Comparison of ENCODE assay signal across 36 mouse cellular contexts in the genomic region with DNA sequence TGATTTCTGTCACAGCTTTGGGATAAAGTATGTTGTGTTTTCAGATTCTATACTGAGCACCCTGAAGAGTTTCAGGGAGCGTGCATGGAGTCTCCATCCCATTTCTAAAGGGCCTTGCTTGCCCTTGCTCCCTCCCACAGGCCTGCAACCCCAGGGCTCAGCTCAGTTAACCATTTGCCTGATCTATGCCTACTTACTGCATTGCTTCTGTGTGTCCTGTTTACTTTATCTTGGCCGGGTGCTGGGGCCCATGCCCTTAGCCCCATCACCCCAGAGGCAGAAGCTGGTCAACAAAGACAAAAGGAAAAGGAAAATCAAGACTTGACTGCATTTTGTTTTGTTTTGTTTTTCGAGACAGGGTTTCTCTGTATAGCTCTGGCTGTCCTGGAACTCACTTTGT. TPM values are rescaled to one million over a fixed set of nuclear protein-coding genes. Genes with fewer than 3 reads are reported as not detected.
A peak's percentile ranks its signal among the peaks of the same experiment; 100 is the strongest.
DNase-seq lines count a peak whose midpoint lies in the region; ATAC-seq and TF ChIP-seq lines count a peak whose summit lies in the region.
"Had no signal": no experiment of that assay in that cellular context is flagged by ENCODE, and none has a peak within 500 bp of the region (broad histone marks: within the 10 kb centered on the region; RNA-seq: fewer than 3 reads in every experiment).

No protein-coding gene starts in this region.

- no peak overlapping the region for H3K9ac ChIP-seq in liver, embryonic 11.5 days (ENCODE audit: low read depth, low read length)
- H3K9ac ChIP-seq in ES-Bruce4 (ENCODE audit: low read depth, poor library complexity, severe bottlenecking): no peak overlapping the region
- no peak overlapping the region for H3K9ac ChIP-seq in liver, embryonic 13.5 days
- no peak overlapping the region for H3K9ac ChIP-seq in liver, postnatal 0 days (replicated peaks)
- H3K9ac ChIP-seq: embryonic facial prominence, embryonic 13.5 days; forebrain, embryonic 12.5 days; forebrain, embryonic 15.5 days; heart, embryonic 13.5 days; hindbrain, embryonic 13.5 days had no signal

- H3K27me3 ChIP-seq in liver, embryonic 11.5 days (replicated peaks; ENCODE audit: control insufficient read depth, insufficient read depth, low read length): no peaks in the 10 kb centered on the region
- H3K27me3 ChIP-seq in ES-Bruce4 (ENCODE audit: control insufficient read depth, insufficient read depth, low read length, poor library complexity, severe bottlenecking): no peaks in the 10 kb centered on the region
- no peaks in the 10 kb centered on the region for H3K27me3 ChIP-seq in liver, embryonic 13.5 days
- H3K27me3 ChIP-seq in liver, postnatal 0 days (ENCODE audit: insufficient read depth, low read length): no peaks in the 10 kb centered on the region
- H3K27me3 ChIP-seq: CH12.LX; embryonic facial prominence, embryonic 13.5 days; forebrain, embryonic 12.5 days; forebrain, embryonic 15.5 days; heart, embryonic 13.5 days; hindbrain, embryonic 13.5 days; Patski had no signal

- H3K4me1 ChIP-seq in liver, embryonic 11.5 days (replicated peaks; ENCODE audit: control insufficient read depth, insufficient read depth, low read length): no peaks in the 10 kb centered on the region
- peaks cover 7% of the 10 kb centered on the region for H3K4me1 ChIP-seq in ES-Bruce4 (ENCODE audit: control insufficient read depth, insufficient read depth, low read length)
- H3K4me1 ChIP-seq in liver, embryonic 13.5 days (replicated peaks): no peaks in the 10 kb centered on the region
- peaks cover 3% of the 10 kb centered on the region; the same call in 1 of the 2 replicates for H3K4me1 ChIP-seq in liver, postnatal 0 days (ENCODE audit: insufficient read depth)
- H3K4me1 ChIP-seq: embryonic facial prominence, embryonic 10.5 days; forebrain, embryonic 12.5 days; forebrain, embryonic 15.5 days; hindbrain, embryonic 10.5 days; hindbrain, embryonic 13.5 days had no signal

- no peak for ATAC-seq in liver, embryonic 11.5 days (replicated peaks; ENCODE audit: low FRiP score)
- ATAC-seq in liver, embryonic 13.5 days (ENCODE audit: low read depth): peak; percentile 57; the same call in 1 of the 2 replicates
- ATAC-seq in liver, postnatal 0 days: peak; percentile 68
- ATAC-seq: forebrain, embryonic 15.5 days; hindbrain, postnatal 0 days; inflammation-experienced regulatory T-cells, adult 6 months; Patski had no signal

- peaks cover 32% of the 10 kb centered on the region for H3K36me3 ChIP-seq in liver, embryonic 11.5 days (ENCODE audit: control insufficient read depth, insufficient read depth, low read length)
- H3K36me3 ChIP-seq in ES-Bruce4 (ENCODE audit: control insufficient read depth, insufficient read depth, low read length, poor library complexity, severe bottlenecking): peaks cover 94% of the 10 kb centered on the region
- peaks cover 99% of the 10 kb centered on the region for H3K36me3 ChIP-seq in liver, embryonic 13.5 days
- peaks cover 70% of the 10 kb centered on the region for H3K36me3 ChIP-seq in liver, postnatal 0 days (replicated peaks; ENCODE audit: insufficient read depth, low read length)
- H3K36me3 ChIP-seq: forebrain, embryonic 15.5 days had no signal

- no peak for TF ChIP-seq POLR2A in ES-Bruce4 (IDR thresholded peaks at IDR 0.05; ENCODE audit: insufficient read depth, low read length)

- intact Hi-C loops in heart, postnatal 36 days (cut with DNase I): no loop called here

- 75% methylated on average over 3 of the region's 3 CpGs for WGBS in liver, embryonic 11.5 days
- 73% methylated on average over 3 of the region's 3 CpGs for WGBS in liver, embryonic 13.5 days (ENCODE audit: insufficient replicate concordance)
- WGBS in liver, postnatal 0 days (ENCODE audit: insufficient replicate concordance): 72% methylated on average over 3 of the region's 3 CpGs

- peak; percentile 15 for DNase-seq in liver
- DNase-seq in liver, embryonic 11.5 days (ENCODE audit: low spot score): no peak
- DNase-seq in liver, embryonic 13.5 days: no peak
- no peak for DNase-seq in liver, postnatal 0 days
- DNase-seq in ovary, adult 18-20 months (ENCODE audit: low spot score): no peak
- DNase-seq in heart, postnatal 36 days: no peak
- no peak for DNase-seq in heart, adult 11 months
- DNase-seq: adrenal gland, adult 8-10 months; adrenal gland, postnatal 25 days; B cell, adult 2 months; cerebellum, adult 11-12 months; cerebellum, adult 8-10 months; cerebellum, postnatal 10 days; cerebellum, postnatal 36 days; embryo, embryonic 11 days; gastrocnemius, postnatal 25 days; heart, adult 2 months; heart, postnatal 14 days had no signal

- H3K4me3 ChIP-seq in liver, embryonic 11.5 days (ENCODE audit: low read depth, low read length): no peak overlapping the region
- H3K4me3 ChIP-seq in ES-Bruce4 (ENCODE audit: low read depth, low read length): no peak overlapping the region
- no peak overlapping the region for H3K4me3 ChIP-seq in liver, embryonic 13.5 days (replicated peaks)
- H3K4me3 ChIP-seq in liver, postnatal 0 days (ENCODE audit: low read depth, low read length): no peak overlapping the region
- H3K4me3 ChIP-seq: embryonic facial prominence, embryonic 10.5 days; embryonic facial prominence, embryonic 13.5 days; erythroblast, embryonic 14.5 days; forebrain, embryonic 12.5 days; forebrain, embryonic 15.5 days; heart, adult 2 months; heart, embryonic 10.5 days; heart, embryonic 13.5 days; hindbrain, embryonic 10.5 days; hindbrain, embryonic 13.5 days had no signal

- no peaks in the 10 kb centered on the region for H3K9me3 ChIP-seq in liver, embryonic 11.5 days (ENCODE audit: control insufficient read depth, low read length)
- H3K9me3 ChIP-seq in ES-Bruce4 (replicated peaks; ENCODE audit: control insufficient read depth, insufficient read depth, low read length, poor library complexity, severe bottlenecking): 0 out of 2 replicates have a peak, but pooled peaks cover 3% of the 10 kb centered on the region
- no peaks in the 10 kb centered on the region for H3K9me3 ChIP-seq in liver, embryonic 13.5 days (replicated peaks)
- no peaks in the 10 kb centered on the region for H3K9me3 ChIP-seq in liver, postnatal 0 days (ENCODE audit: low read length)
- H3K9me3 ChIP-seq: embryonic facial prominence, embryonic 10.5 days; embryonic facial prominence, embryonic 13.5 days; forebrain, embryonic 12.5 days; forebrain, embryonic 15.5 days; heart, embryonic 10.5 days; heart, embryonic 13.5 days; hindbrain, embryonic 10.5 days; hindbrain, embryonic 13.5 days had no signal

- no peak for TF ChIP-seq EP300 in ES-Bruce4 (IDR thresholded peaks at IDR 0.05; ENCODE audit: insufficient read depth, low read depth, low read length)
- no peak for TF ChIP-seq EP300 in liver, postnatal 0 days (IDR thresholded peaks at IDR 0.05; ENCODE audit: low read depth)

- H3K27ac ChIP-seq in liver, embryonic 11.5 days (ENCODE audit: low read depth, low read length): no peak overlapping the region
- peak overlapping the region; percentile 5; the same call in 1 of the 2 replicates for H3K27ac ChIP-seq in ES-Bruce4 (ENCODE audit: insufficient read depth, low read length)
- no peak overlapping the region for H3K27ac ChIP-seq in liver, embryonic 13.5 days
- no peak overlapping the region for H3K27ac ChIP-seq in liver, postnatal 0 days (ENCODE audit: low read depth)
- H3K27ac ChIP-seq: embryonic facial prominence, embryonic 10.5 days; embryonic facial prominence, embryonic 13.5 days; forebrain, embryonic 12.5 days; forebrain, embryonic 15.5 days; heart, adult 2 months; heart, embryonic 10.5 days; heart, embryonic 13.5 days; hindbrain, embryonic 10.5 days; hindbrain, embryonic 13.5 days; hindbrain, postnatal 0 days had no signal

- H3K4me2 ChIP-seq in liver, embryonic 11.5 days: no peak overlapping the region
- H3K4me2 ChIP-seq in liver, embryonic 13.5 days: no peak overlapping the region
- no peak overlapping the region for H3K4me2 ChIP-seq in liver, postnatal 0 days (ENCODE audit: low read depth, low read length)
- H3K4me2 ChIP-seq: embryonic facial prominence, embryonic 13.5 days; forebrain, embryonic 12.5 days; forebrain, embryonic 15.5 days; heart, embryonic 13.5 days; hindbrain, embryonic 13.5 days had no signal

- no peak for TF ChIP-seq CTCF in ES-Bruce4 (IDR thresholded peaks at IDR 0.05; ENCODE audit: low read depth, low read length)
- TF ChIP-seq CTCF in liver, postnatal 0 days (IDR thresholded peaks at IDR 0.05; ENCODE audit: low read depth): no peak

RNA-seq across cellular contexts. Expression of gene Gtsf1l, which starts 16.1 kb away (rescaled TPM):
- not detected in 2 replicates for polyA plus RNA-seq in liver, embryonic 11.5 days (2014; fragmentation: Nextera tagmentation; extraction: Ambion mirVana)
- 34.9 and 36.3 TPM in 2 replicates for polyA plus RNA-seq in ES-Bruce4 (2011; ENCODE audit: insufficient read depth, insufficient read length, low read depth, missing spikeins)
- not detected in 2 replicates for polyA plus RNA-seq in liver, embryonic 13.5 days (2015; fragmentation: Nextera tagmentation; extraction: Ambion mirVana)
- not detected in 2 replicates for polyA plus RNA-seq in liver, postnatal 0 days (2015; fragmentation: Nextera tagmentation; extraction: Ambion mirVana)
- not detected for total RNA-seq in heart, postnatal 36 days (2021)
- total RNA-seq: adrenal gland, adult 8-10 months; adrenal gland, postnatal 25 days; CH12.LX; gastrocnemius, adult 8-10 months; gastrocnemius, postnatal 25 days; heart, adult 2 months; heart, postnatal 14 days; hindbrain, postnatal 0 days had no signal
- polyA plus RNA-seq: brain, embryonic 14.5 days; cortical plate, adult 2 months; embryonic facial prominence, embryonic 10.5 days; embryonic facial prominence, embryonic 13.5 days; erythroblast, embryonic 14.5 days; forebrain, embryonic 12.5 days; forebrain, embryonic 15.5 days; heart, embryonic 10.5 days; heart, embryonic 13.5 days; heart, embryonic 16.5 days; hindbrain, embryonic 10.5 days; hindbrain, embryonic 13.5 days; hindbrain, postnatal 0 days; inflammation-experienced regulatory T-cells, adult 6 months; Patski had no signal

RNA-seq across cellular contexts. Expression of gene Mybl2, which starts 17.1 kb away (rescaled TPM):
- 69.2 and 70.9 TPM in 2 replicates for polyA plus RNA-seq in liver, embryonic 11.5 days (2014; fragmentation: Nextera tagmentation; extraction: Ambion mirVana)
- 471 and 519 TPM in 2 replicates for polyA plus RNA-seq in ES-Bruce4 (2011; ENCODE audit: insufficient read depth, insufficient read length, low read depth, missing spikeins)
- 45.7 and 50.9 TPM in 2 replicates for polyA plus RNA-seq in liver, embryonic 13.5 days (2015; fragmentation: Nextera tagmentation; extraction: Ambion mirVana)
- polyA plus RNA-seq in liver, postnatal 0 days (2015; fragmentation: Nextera tagmentation; extraction: Ambion mirVana): 23.2 and 24.2 TPM in 2 replicates
- total RNA-seq in heart, postnatal 36 days (2021): under 1 TPM; 0.16 to 0.89 TPM

RNA-seq across cellular contexts. Expression of gene Ift52, which starts 54.4 kb away (rescaled TPM):
- polyA plus RNA-seq in liver, embryonic 11.5 days (2014; fragmentation: Nextera tagmentation; extraction: Ambion mirVana): 43.0 and 44.8 TPM in 2 replicates
- polyA plus RNA-seq in ES-Bruce4 (2011; ENCODE audit: insufficient read depth, insufficient read length, low read depth, missing spikeins): 62.6 and 69.4 TPM in 2 replicates
- 20.6 and 22.9 TPM in 2 replicates for polyA plus RNA-seq in liver, embryonic 13.5 days (2015; fragmentation: Nextera tagmentation; extraction: Ambion mirVana)
- 18.4 and 19.5 TPM in 2 replicates for polyA plus RNA-seq in liver, postnatal 0 days (2015; fragmentation: Nextera tagmentation; extraction: Ambion mirVana)
- total RNA-seq in heart, postnatal 36 days (2021): 10 to 100 TPM; 21.0 to 22.2 TPM

Comparison
In these comparisons a context has a peak if more than half of its experiments do, and no peak if none do; other contexts are left out.
1. RNA of gene Gtsf1l, which starts 16.1 kb away (polyA plus RNA-seq): 34.9 to 36.3 TPM in ES-Bruce4; not detected in liver, embryonic 11.5 days, not detected in liver, postnatal 0 days and not detected in liver, embryonic 13.5 days; every median in the first group is over 10 times any median in the second.